Mouse (Mus musculus) activated CD4-positive, CD25-positive, alpha-beta regulatory T cell, adult 4 months (primary cell): ENCODE data around the gene a. TPM values are rescaled to one million over a fixed set of nuclear protein-coding genes. Genes with fewer than 3 reads are reported as not detected.
"Not testable (repeated sequence)": the region's sequence is repeated elsewhere in the genome, so short reads cannot be mapped to it uniquely, and the experiment has no call there.

ENCODE experiments used
- ATAC-seq: one replicate; pipeline ENCODE4 v1.8.0; 2017
- polyA plus RNA-seq, 2 experiments: library from polyadenylated mRNA; unstranded; fragments of 100-300 nt; shearing (Covaris generic); gene quantifications; one replicate each; pipeline ENCODE4 v1.2.1; 2017

Gene a
- polyA plus RNA-seq, 2 experiments from 2014 or later = not detected

DNA sequence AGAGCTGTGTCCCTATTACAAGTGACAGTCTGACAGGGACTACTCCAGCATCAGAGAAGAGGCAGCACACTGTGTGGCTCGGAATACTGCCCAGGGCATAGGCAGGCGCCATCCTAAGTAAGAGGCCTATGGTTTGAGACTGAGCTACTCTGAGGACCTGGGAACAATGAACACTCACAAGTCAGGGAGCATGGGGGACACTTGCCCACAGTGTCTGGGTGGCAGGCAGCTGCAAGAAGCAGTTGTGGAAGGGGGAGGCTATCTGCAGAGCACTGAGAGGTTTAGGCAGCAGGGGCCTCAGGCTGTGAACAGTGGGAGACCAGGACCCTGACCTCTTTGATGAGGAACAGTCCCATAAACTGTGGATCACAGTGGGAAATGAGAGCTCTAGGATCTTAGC is 137.1 kb downstream of the a start:
- no peak for ATAC-seq

DNA sequence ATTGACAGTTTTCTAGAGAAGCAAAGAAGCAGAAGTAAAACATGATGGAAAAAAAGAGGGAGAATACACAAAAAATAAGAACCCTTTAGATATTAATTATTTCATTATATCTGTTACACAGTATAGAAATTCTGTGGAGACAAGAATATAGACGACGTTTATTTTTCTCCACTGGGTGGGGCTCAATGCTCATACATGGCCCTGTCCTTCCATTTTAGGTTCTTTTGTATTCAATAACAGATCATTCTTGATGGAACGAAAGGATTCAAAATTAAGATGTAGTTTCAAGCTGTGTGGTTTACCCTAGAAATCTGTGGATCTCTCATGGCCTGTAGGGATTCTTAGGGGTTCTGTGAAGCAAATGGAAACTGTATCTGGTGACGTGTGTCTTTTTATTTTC is 142.7 kb downstream of the a start:
- no peak for ATAC-seq

DNA sequence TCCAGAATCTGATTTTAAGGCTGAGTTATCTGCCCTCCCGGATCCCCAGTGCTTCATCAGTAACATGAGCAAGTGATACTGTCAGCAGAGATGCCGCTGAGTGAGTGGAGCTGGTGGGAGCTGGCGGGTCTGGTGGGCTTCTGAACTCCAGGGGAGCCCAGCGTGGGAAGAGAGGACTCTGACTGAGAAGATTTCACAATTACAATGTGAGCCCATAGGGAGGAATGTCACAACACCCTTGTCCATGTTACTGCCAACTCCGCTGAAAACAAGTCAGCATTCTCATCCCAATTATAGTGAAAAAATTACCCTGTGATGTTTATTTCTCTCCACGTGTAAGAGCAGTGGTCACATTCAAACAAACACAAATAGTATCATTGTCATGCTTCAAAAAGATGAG is 144.9 kb downstream of the a start:
- no peak for ATAC-seq

DNA sequence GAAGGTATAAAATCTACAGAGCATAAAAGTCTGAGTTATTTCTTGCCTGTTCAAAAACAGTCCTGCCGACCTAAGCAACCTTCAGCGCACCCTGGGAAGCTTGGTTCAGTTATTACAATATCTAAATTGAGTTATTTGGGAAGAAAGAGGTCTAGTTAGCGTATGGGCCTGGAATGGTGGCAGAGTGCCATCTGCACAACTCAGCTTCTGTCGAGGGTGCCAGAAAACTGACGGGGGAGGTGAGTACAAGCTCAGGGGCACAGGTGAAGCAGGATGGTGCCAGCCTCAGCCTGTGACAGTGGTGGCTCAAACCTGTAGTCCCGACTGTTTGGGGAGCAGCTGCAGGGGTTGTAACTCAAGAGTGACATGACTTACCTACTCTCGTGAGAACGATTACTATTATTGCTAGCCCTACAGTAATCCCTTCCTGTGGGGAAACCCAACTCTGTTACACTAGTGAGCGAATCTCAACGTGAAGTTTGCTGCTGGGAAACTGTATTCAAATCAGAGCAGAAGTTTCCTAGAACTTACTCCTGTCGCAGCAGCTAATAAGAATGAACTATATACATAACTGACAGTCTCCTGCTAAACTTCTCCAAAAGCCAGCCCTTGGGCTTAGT is 145.4 kb downstream of the a start:
- ATAC-seq = no peak

DNA sequence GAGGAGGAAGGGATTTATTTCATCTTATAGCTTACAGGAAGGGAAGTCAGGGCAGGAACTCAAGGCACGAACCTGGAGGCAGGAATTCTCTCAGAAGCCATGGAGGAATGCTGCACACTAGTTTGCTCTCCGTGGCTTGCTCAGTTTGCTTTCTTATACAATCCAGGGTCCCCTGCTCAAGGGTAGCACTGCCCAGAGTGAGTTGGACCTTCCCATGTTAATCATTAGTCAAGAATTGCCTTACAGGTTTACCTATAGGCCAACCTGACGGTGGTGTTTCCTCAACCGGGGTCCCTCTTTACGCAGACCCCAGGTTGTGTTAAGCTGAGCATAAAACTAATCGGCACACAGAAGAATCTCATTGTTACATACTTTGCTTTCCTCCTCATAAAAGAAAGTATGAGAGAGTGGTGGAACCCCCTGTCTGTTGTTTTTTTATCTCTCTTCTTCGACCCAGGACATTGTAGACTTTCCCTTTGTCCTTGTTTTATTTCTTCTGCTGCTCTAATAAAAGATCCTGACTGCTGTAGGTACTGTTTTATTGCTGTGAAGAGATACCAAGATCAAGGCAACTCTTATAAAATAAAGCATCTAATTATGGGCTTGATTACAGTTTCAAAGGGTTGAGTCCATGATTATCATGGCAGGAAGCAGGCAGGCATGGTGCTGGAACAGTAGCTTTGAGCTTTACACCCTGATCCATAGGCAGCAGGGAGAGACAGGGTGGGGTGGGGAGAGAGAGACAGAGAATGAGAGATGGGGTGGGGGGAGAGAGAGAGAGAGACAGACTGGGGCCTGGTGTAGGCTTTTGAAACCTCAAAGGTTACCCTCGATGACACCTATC is 146.6 kb downstream of the a start:
- no peak for ATAC-seq

DNA sequence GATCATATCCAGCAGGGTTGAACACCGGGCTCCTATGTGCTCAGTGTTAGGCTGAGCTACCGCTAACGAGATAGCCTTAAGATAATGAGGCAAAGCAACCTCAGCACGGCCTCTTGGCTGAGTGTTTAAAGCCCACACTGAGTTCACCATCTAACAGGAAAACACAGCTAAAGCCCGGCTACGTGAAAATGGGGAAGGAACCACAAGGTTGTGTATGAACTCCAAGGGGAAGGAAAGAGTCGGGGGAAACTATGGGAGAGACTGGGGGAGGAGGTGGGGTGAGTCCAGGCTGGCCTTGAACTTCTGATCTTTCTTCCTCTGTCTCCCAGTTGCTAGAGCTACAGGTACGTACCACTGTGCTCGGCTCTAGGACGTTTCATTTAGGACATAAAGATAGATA is 150.8 kb downstream of the a start:
- no peak for ATAC-seq

DNA sequence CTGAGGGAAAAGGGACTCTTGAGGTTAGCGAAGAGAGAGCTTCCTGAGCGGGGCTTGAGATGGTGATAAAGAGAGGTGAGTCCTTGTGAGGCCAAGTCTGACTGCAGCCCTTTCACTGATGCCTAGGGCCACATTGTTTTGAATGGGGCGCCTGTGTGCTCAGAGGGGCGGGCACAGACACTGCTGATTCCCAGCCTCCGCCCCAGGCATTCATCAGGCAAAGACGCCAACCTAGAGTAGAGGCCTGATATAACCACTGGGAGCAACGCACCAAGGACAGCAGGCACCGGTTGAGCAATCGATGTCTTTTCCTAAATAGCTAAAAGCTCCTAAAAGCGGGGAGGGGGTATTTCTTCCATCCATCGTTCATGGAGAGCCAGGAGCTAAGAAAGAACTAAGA is 151.3 kb downstream of the a start:
- no peak for ATAC-seq

DNA sequence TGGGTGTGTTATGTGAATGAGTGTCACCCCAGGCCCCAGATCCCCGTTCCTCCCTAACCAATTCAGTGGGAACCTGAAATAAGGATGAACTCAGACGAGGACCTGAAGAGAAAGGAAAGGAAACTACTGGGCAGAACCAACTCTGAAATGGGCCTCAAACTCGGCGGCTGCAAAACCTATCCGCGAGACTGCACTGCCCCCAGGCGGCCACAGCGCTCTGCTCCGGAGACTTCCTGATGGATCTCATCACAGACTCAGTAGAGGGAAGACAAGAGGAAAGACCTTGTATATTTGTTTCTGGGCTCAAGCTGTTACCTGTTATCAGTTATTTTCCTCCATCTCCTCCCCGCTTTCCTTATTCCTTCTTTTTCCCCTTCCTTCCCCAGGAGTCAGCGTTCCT is 151.9 kb downstream of the a start:
- ATAC-seq = no peak

DNA sequence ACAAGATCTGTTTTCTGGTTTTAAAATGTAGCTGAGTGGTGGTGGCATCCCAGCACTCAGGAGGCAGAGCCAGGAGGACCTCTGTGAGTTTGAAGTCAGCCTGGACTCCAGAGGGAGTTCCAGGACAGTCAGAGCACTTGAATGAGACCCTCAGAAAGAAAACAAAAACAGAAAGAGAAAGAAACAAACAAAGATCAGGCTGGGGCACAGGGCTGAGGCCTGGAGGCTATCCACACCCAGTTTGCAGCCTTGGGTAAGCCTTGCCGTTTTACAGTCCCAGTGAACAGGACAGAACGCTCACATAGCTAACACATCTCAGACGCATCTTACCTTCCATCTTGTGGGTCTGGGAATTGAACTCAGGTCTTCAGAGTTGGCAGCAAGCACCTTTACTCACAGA is 155.7 kb downstream of the a start:
- ATAC-seq = no peak

DNA sequence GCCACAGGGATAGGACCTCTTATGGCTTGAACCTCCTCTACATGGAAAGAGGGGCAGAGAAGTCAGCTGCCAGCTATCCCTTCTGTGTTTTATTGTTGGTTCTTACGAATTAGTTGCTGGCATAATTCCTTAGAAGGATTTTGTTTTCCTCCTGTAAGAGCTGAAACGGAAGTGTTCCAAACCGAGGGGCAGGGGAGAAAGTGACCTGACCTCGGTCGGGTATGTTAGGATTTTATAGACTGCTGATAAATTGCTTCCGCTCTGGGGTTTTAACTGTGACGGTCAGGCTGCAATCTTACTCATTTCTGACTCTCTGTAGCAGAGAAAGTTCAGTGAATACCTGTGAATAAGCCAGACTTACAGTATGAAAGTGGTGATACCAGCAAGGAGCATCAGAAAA is 158.2 kb downstream of the a start:
- no peak for ATAC-seq

DNA sequence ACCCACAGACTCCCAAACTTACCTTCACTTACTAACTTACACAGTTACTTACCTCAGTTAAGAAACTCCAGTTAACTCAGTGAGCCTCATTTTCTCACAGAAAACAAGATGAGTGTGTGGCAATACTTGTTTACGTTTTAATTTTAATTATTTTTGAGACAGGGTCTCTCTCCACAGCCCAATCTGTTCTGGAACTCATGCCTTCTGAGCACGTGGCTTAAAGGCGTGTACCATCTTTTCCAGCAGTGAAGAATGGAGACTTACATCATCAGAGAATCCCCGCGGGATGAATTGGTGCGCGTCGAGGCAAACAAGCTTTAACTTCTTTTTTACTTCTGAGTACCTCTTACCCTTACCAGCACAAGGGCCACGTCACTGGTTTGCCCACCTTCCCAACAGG is 158.7 kb downstream of the a start:
- ATAC-seq = no peak

DNA sequence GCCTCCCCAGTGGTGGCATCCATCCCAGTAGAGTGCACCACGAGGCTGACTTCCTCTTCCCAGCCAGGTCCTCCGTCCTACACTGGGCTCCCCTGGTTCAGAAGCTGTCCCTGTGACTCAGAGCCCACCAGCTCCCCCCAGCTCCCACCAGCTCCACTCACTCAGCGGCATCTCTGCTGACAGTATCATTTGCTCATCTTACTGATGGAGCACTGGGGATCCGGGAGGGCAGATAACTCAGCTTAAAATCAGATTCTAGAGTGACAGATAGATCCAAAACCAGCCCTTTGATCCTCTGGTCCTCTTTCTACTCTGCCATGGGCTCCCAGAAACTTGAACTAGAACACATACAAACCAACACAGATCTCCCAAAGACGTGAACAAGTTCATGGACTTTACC is 159.4 kb downstream of the a start:
- ATAC-seq = no peak

DNA sequence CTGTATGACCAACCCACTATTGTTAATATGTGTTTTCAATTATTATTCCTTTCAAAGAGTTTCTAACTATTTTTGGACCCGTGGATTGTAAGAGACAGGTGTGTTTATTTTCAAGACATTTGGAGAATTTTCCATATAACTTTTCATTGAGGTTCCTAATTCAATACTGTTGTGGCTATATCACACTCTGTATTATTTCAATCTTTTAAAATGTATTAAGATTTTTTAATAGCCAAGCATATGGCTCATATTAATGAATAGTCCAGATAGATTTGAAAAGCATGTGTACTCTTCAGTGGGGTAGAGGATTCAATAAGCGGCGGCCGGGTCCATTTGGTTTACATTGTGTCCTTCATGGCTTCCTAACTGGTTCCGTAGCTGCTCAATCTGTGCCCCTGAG is 168.3 kb downstream of the a start:
- ATAC-seq = no peak

DNA sequence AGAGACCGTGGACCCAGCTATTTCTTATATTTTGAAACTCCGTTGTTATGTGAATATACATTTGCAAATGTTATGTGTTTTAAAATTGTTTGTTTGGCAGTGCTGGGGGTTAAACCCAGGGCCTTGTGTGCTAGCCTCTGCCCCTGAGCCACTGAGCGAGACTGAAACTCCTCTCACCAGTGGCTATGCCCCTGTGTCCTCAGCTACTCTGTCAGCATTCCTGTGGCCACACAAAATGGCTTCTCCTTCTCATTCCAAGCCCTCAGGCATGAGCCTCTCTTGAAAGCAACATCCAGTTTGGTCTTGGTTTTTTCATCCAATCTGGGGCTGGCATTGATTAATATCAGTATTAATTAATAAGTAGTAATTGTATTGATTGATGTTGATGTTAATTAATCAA is 168.7 kb downstream of the a start:
- no peak for ATAC-seq

DNA sequence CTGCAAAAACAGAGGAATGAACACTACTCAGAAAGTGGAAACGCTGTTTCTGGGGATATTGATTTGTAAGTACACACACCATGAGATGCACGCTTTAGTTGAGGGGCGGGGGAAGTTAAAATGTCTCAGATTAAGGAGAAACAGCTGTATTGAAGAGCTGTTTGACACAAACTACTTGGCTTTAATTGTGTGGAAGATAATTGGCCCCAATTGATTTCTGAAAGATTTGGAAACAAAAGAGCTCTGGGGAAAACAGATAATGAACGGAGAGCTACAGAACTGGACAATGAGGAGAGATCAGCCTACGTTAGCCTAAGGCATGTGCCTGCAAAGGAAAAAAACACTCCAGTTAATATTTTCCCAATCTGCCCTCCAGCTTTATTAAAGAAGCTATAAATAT is 172.0 kb downstream of the a start:
- no peak for ATAC-seq

DNA sequence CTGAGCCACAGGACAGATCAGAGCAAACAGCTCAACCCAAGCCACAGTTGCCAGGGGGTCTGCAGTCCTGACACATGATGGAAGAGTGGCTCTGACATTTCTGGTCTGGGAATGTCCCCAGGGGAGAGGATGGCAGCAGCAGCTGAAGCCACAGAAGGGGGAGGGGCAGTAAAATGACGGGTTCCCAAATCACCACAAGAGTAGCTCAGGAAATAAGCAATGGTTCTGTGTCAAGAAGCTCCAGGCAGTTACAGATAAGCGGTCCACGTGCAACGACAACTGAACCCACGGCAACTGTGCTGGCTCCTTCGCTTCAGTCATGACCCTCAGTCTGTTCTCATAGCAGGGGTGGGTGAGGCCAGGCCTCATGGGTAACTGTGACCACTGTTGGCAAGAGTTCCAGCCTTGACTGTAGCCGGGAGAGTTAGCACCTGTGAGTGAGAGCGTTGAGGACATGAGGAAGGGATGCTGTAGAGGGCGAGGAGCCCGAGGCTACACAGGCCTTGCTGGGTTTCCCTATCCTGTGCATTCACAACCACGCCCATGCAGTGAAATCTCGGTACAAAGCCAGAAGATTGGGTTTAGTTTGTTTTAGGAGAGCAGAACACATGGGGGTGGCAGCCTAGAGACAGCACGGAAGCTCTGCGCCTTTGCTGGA is 178.7 kb downstream of the a start:
- not testable (repeated sequence) for ATAC-seq

DNA sequence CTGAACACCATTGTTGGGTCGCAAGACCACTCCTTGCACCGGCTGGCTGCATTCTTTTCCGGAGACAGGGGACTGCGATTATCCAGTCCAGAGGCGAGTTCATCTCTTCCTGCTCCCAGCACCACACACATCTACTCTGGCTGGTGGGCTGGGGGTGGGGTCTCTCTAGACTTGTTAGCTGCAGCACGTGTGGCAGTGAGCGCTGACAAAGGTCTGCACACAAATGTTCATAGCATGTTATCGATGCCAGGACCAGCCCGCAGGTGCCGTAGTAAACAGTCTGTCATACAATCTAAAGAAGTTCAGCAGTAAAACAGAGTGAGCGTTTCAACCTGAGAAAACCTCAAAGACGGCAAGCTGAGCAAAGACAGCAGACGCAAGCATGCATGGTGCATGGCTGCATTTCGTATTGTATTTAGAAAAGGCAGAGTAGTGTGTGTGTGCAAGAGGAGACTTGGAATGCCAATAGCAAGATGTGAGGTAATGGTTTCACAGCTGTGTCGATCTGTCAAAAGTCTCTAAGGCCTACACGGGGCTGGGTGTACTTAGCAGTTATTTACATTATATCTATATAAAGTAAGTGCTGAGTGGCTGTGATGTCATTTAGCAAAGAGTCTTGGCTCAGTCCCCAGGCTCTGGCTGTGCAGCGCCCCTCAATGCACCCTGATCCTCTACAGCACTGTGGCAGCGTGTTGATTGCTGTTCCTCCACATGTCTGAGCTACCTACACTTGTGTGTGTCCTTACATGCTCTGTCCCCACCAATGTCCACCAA is 180.9 kb downstream of the a start:
- ATAC-seq = no peak

DNA sequence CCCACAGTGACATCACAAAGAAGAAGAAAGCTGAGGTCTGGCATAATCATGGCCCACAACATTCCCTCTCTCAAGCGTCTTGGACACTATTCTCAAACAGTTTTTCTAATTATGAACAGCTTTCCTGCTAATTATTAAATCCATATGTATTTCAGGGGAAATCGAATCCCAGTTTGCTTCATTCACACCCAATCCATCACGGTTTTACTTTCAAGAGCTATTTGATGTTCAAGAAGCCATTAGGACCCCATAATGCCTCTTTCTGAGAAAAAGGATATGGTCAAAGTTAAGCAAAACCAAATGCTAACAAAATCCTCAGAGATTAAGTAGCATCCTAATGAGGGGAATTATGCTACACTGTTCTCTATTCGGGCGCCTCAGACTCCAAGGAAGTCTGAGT is 181.8 kb downstream of the a start:
- no peak for ATAC-seq

DNA sequence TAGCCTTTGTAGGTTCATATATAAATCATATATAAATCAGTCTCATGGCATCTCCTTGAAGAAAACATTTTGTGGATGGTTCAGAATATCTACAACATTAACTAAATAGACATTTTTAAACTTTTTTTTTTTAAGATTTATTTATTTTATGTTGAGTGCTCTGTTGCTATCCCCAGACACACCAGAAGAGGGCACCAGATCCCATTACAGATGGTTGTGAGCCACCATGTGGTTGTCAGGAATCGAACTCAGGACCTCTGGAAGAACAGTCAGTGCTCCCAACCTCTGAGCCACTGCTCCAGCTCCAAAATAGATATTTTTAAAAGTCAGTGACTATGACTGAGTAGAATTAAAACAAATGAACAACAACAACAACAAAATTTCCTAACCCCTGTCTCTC is 195.4 kb downstream of the a start:
- ATAC-seq = no peak

DNA sequence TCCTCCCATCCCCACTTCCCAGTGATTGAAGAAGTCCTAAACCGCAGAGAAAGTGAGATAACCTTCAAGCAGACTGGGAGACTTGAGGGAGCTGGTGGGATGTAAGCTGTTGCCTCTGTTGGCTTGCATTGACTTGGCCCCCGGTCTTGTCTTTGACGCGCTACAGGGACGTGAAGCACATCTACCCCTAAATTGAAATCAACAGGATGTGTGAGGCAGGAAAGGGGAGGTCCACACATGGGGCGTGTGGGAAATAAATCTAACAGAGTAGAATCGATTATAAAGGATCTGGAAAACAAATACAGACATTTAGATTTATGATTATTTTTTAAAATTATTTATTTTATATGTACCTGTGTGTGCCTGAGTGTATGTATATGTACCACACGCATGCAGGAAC is 200.2 kb downstream of the a start:
- peak; percentile 88 for ATAC-seq

DNA sequence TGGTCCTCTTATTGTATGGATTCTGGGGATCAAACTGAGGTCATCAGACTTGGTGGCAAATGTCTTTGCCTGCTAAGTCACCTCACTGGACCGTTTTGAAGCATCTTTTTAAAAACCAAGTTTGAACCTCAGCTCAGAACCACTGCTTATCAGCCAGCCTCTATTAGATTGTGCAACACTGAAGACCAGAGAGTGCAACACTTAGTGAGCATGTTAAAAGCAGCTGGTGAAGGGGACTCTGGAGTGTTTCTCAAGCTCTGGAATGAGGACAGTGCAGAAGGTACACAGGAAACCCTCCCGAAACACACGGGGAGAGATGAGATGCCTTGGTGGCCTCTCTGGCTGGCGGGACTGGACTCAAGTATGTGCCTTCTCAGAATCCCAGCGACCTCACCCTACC is 200.9 kb downstream of the a start:
- ATAC-seq = no peak

DNA sequence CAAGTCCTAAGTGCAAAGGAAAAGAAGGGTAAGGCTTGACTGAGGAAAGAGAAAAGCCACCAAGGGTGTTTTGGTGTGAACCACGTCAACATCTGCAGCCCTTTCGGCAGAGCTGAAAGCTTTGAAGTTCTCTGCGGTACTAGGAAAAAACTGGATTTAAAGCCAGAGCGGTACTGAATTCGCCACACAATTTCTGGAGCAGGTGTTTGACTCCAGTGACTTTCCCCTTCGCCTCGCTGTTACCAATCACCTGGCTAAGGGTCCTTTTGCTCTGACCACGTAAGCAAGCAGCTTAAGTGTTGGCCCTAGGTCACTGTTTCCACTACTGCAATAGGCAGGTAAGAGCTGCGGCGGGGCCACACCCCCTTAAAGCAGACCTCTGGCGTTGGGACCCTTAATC is 214.3 kb downstream of the a start:
- no peak for ATAC-seq

DNA sequence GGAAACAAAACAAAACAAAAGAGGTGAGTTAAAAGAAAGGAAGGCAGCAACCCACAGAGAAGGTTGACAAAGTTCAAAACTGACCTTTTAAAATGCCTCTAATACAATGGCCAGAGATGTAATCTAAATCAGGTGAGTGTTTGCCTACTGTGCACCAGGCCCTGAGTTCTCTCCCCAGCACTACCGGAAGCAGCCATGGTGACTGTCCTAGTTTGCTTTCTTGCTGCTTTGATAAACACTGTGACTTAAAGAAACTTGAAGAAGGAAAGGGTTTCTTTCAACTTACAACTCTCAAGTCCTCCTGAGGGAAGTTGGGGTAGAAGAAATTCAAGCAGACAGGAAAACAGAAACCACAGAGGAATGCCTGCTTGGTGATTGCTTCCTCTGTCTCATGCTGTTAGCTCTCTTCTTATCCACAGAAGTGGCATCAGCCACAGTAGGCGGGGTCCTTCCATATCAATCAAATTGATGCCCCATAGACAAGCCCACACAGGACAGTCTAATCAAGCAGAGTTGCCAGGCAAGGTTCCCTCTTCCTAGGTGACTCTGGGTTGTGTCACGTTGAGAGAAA is 220.0 kb downstream of the a start:
- no peak for ATAC-seq
